9 mouse cellular contexts compared by ENCODE assay signal in genomic region chr15:103383771-103384488, GRCm38 (mm10). TPM values are rescaled to one million over a fixed set of nuclear protein-coding genes. Genes with fewer than 3 reads are reported as not detected.
DNase-seq lines count a peak whose midpoint lies in the region; ATAC-seq and TF ChIP-seq lines count a peak whose summit lies in the region.
"Had no signal": no experiment of that assay in that cellular context is flagged by ENCODE, and none has a peak within 500 bp of the region (broad histone marks: within the 10 kb centered on the region; RNA-seq: fewer than 3 reads in every experiment).

No protein-coding gene starts in this region.

- H3K27ac ChIP-seq in embryonic facial prominence, embryonic 15.5 days (replicated peaks), result 0 out of 2 replicates have a peak overlapping the region, but pooled peaks have one; percentile 17
- 0 out of 2 replicates have a peak overlapping the region, but pooled peaks have one; percentile 7 for H3K27ac ChIP-seq in limb, embryonic 15.5 days
- no peak overlapping the region for H3K27ac ChIP-seq in hindbrain, embryonic 16.5 days (ENCODE audit: low read depth, low read length)
- H3K27ac ChIP-seq in left cerebral cortex, adult 2 months, result no peak overlapping the region
- H3K27ac ChIP-seq: liver, embryonic 14.5 days had no signal

- no peaks in the 10 kb centered on the region for H3K9me3 ChIP-seq in embryonic facial prominence, embryonic 15.5 days (replicated peaks)
- no peaks in the 10 kb centered on the region for H3K9me3 ChIP-seq in limb, embryonic 15.5 days
- no peaks in the 10 kb centered on the region for H3K9me3 ChIP-seq in hindbrain, embryonic 16.5 days (ENCODE audit: control insufficient read depth, low read length)

- no peaks in the 10 kb centered on the region for H3K36me3 ChIP-seq in embryonic facial prominence, embryonic 15.5 days
- H3K36me3 ChIP-seq in limb, embryonic 15.5 days, result no peaks in the 10 kb centered on the region
- H3K36me3 ChIP-seq in hindbrain, embryonic 16.5 days (ENCODE audit: control insufficient read depth, insufficient read depth, low read length), result no peaks in the 10 kb centered on the region

- no peak for TF ChIP-seq CTCF in left cerebral cortex, adult 2 months (IDR thresholded peaks at IDR 0.05)

- H3K4me2 ChIP-seq in embryonic facial prominence, embryonic 15.5 days (replicated peaks), result no peak overlapping the region
- no peak overlapping the region for H3K4me2 ChIP-seq in limb, embryonic 15.5 days
- no peak overlapping the region for H3K4me2 ChIP-seq in hindbrain, embryonic 16.5 days (ENCODE audit: low read length)

- no peak overlapping the region for H3K4me3 ChIP-seq in embryonic facial prominence, embryonic 15.5 days (replicated peaks)
- H3K4me3 ChIP-seq in limb, embryonic 15.5 days, result no peak overlapping the region
- H3K4me3 ChIP-seq in hindbrain, embryonic 16.5 days (ENCODE audit: low read length), result no peak overlapping the region
- H3K4me3 ChIP-seq in left cerebral cortex, adult 2 months, result no peak overlapping the region

- intact Hi-C loops in heart, postnatal 36 days (cut with DNase I), result loop anchor here (2.0 kb wide), 1 partner anchor 17 kb away; the partner anchor contains the start of gene Itga5
- intact Hi-C loops in left cerebral cortex, adult 2 months (cut with DNase I), result no loop called here

- no peaks in the 10 kb centered on the region for H3K27me3 ChIP-seq in embryonic facial prominence, embryonic 15.5 days
- H3K27me3 ChIP-seq in limb, embryonic 15.5 days, result no peaks in the 10 kb centered on the region
- no peaks in the 10 kb centered on the region for H3K27me3 ChIP-seq in hindbrain, embryonic 16.5 days (replicated peaks; ENCODE audit: control insufficient read depth, insufficient read depth, low read length)

- H3K4me1 ChIP-seq in embryonic facial prominence, embryonic 15.5 days, result peaks cover 6% of the 10 kb centered on the region; the same call in 1 of the 2 replicates
- H3K4me1 ChIP-seq in limb, embryonic 15.5 days, result peaks cover 18% of the 10 kb centered on the region
- no peaks in the 10 kb centered on the region for H3K4me1 ChIP-seq in hindbrain, embryonic 16.5 days (ENCODE audit: control insufficient read depth, insufficient read depth, low read depth, low read length)

- WGBS in embryonic facial prominence, embryonic 15.5 days, result 53% methylated on average over 7 of the region's 7 CpGs
- WGBS in limb, embryonic 15.5 days, result 61% methylated on average over 7 of the region's 7 CpGs
- WGBS in hindbrain, embryonic 16.5 days, result 67% methylated on average over 7 of the region's 7 CpGs

- H3K9ac ChIP-seq in embryonic facial prominence, embryonic 15.5 days, result no peak overlapping the region
- H3K9ac ChIP-seq in limb, embryonic 15.5 days, result no peak overlapping the region
- no peak overlapping the region for H3K9ac ChIP-seq in hindbrain, embryonic 16.5 days (ENCODE audit: low read depth, low read length)
- H3K9ac ChIP-seq: liver, embryonic 14.5 days had no signal

- DNase-seq in adrenal gland, postnatal 10 days, result peak; percentile 69
- DNase-seq in heart, postnatal 36 days, result peak; percentile 73 to 80
- DNase-seq in left cerebral cortex, adult 2 months (ENCODE audit: extremely low spot score in 1 of 2, low spot score in 2 of 2), result no peak
- DNase-seq in spleen, postnatal 14 days (ENCODE audit: low spot score in 2 of 2), result no peak
- DNase-seq: cerebellum, adult 2 months had no signal

- ATAC-seq in embryonic facial prominence, embryonic 15.5 days (ENCODE audit: insufficient number of reproducible peaks, low FRiP score, low TSS enrichment, low read depth), result no peak
- no peak for ATAC-seq in limb, embryonic 15.5 days (ENCODE audit: insufficient number of reproducible peaks, low FRiP score, low TSS enrichment, low read depth)
- no peak for ATAC-seq in hindbrain, embryonic 16.5 days

RNA-seq across cellular contexts. Expression of gene Itga5, which starts 17.4 kb away (rescaled TPM):
- total RNA-seq in adrenal gland, postnatal 10 days (2021), result 10 to 100 TPM; 38.0 to 38.2 TPM
- 51.2 and 52.2 TPM in 2 replicates for polyA plus RNA-seq in embryonic facial prominence, embryonic 15.5 days (2015; fragmentation: Nextera tagmentation; extraction: Ambion mirVana)
- 10 to 100 TPM; 46.1 to 47.1 TPM for total RNA-seq in heart, postnatal 36 days (2021)
- polyA plus RNA-seq in limb, embryonic 15.5 days (2015; fragmentation: Nextera tagmentation; extraction: Ambion mirVana), result 62.0 and 64.9 TPM in 2 replicates
- 6.3 and 8.6 TPM in 2 replicates for polyA plus RNA-seq in hindbrain, embryonic 16.5 days (2015; fragmentation: Nextera tagmentation; extraction: Ambion mirVana)
- total RNA-seq in left cerebral cortex, adult 2 months (2021), result 1 to 10 TPM; 2.6 to 3.0 TPM

RNA-seq across cellular contexts. Expression of gene Zfp385a, which starts 44.0 kb away (rescaled TPM):
- 10 to 100 TPM; 20.1 to 24.2 TPM for total RNA-seq in adrenal gland, postnatal 10 days (2021)
- 16.1 and 18.9 TPM in 2 replicates for polyA plus RNA-seq in embryonic facial prominence, embryonic 15.5 days (2015; fragmentation: Nextera tagmentation; extraction: Ambion mirVana)
- 10 to 100 TPM; 12.9 to 13.0 TPM for total RNA-seq in heart, postnatal 36 days (2021)
- 17.1 and 19.4 TPM in 2 replicates for polyA plus RNA-seq in limb, embryonic 15.5 days (2015; fragmentation: Nextera tagmentation; extraction: Ambion mirVana)
- polyA plus RNA-seq in hindbrain, embryonic 16.5 days (2015; fragmentation: Nextera tagmentation; extraction: Ambion mirVana), result 20.1 and 24.7 TPM in 2 replicates
- 10 to 100 TPM; 66.1 to 77.5 TPM for total RNA-seq in left cerebral cortex, adult 2 months (2021)

RNA-seq across cellular contexts. Expression of gene Gtsf1, which starts 46.3 kb away (rescaled TPM):
- not detected for total RNA-seq in adrenal gland, postnatal 10 days (2021)
- not detected in 2 replicates for polyA plus RNA-seq in embryonic facial prominence, embryonic 15.5 days (2015; fragmentation: Nextera tagmentation; extraction: Ambion mirVana)
- total RNA-seq in heart, postnatal 36 days (2021), result not detected
- not detected in 2 replicates for polyA plus RNA-seq in limb, embryonic 15.5 days (2015; fragmentation: Nextera tagmentation; extraction: Ambion mirVana)
- polyA plus RNA-seq in hindbrain, embryonic 16.5 days (2015; fragmentation: Nextera tagmentation; extraction: Ambion mirVana), result 0.31 TPM in 1 of 2 replicates, not detected in the other
- total RNA-seq in left cerebral cortex, adult 2 months (2021), result not detected
- polyA plus RNA-seq: liver, embryonic 14.5 days had no signal

Comparison
In these comparisons a context has a peak if more than half of its experiments do, and no peak if none do; other contexts are left out.
1. DNase-seq: peak in adrenal gland, postnatal 10 days (single experiment) and heart, postnatal 36 days (2 of 2); none in left cerebral cortex, adult 2 months (0 of 2) and spleen, postnatal 14 days (0 of 2).
2. H3K27ac ChIP-seq: peak in embryonic facial prominence, embryonic 15.5 days (single experiment) and limb, embryonic 15.5 days (single experiment); none in hindbrain, embryonic 16.5 days (single experiment) and left cerebral cortex, adult 2 months (single experiment).
3. RNA of gene Itga5, which starts 17.4 kb away (total RNA-seq): 46.1 to 47.1 TPM in heart, postnatal 36 days and 38.0 to 38.2 TPM in adrenal gland, postnatal 10 days; 2.6 to 3.0 TPM in left cerebral cortex, adult 2 months; every median in the first group is over 4 times any median in the second.